ENCODE assay signal across 8 mouse cellular contexts in genomic region chr17:32320597-32321389, GRCm38 (mm10). TPM values are rescaled to one million over a fixed set of nuclear protein-coding genes. Genes with fewer than 3 reads are reported as not detected.
DNase-seq lines count a peak whose midpoint lies in the region; ATAC-seq lines count a peak whose summit lies in the region.

Gene Akap8 (minus strand): TSS chr17:32321238.

- ATAC-seq in megakaryocyte progenitor cell, adult 5-6 weeks (replicated peaks; ENCODE audit: poor library complexity) = peak; percentile 88

- peak; percentile 99 for DNase-seq in adipocyte (ENCODE audit: low spot score)
- DNase-seq in embryo, embryonic 10 days (ENCODE audit: low spot score) = peak; percentile 99
- DNase-seq in gastrocnemius, postnatal 10 days = peak; percentile 93
- peak; percentile 98 for DNase-seq in induced T-regulatory cell, adult 2 months (ENCODE audit: low read depth)
- peak; percentile 99 for DNase-seq in left cerebral cortex, adult 9 months (ENCODE audit: low spot score in 2 of 2)
- DNase-seq in right cerebral cortex, postnatal 14 days = peak; percentile 97
- peak; percentile 96 to 98 for DNase-seq in urinary bladder, postnatal 36 days (ENCODE audit: low spot score in 2 of 2)

RNA-seq across cellular contexts. Expression of gene Akap8, which starts in this region (rescaled TPM):
- total RNA-seq in gastrocnemius, postnatal 10 days (2021) = 10 to 100 TPM; 37.6 to 50.2 TPM
- 64.1 and 76.7 TPM in 2 replicates for total RNA-seq in megakaryocyte progenitor cell, adult 5-6 weeks (2015)
- 116 and 161 TPM in 2 replicates for total RNA-seq in megakaryocyte progenitor cell, adult 5-6 weeks (2017)

Comparison
In these comparisons a context has a peak if more than half of its experiments do, and no peak if none do; other contexts are left out.
1. Peak in every context shown above with its lines: DNase-seq and ATAC-seq.